Mouse (Mus musculus) layer of hippocampus, postnatal 14 days (tissue): ENCODE results near the gene Sbp. TPM values are rescaled to one million over a fixed set of nuclear protein-coding genes. Genes with fewer than 3 reads are reported as not detected.

Experiments
- DNase-seq, 2 experiments: peaks; one replicate each; pipeline ENCODE4 v3.0.0; 2021 to 2022; ENCODE audit warnings: low spot score in 2 of 2, mixed read lengths in 1 of 2
- total RNA-seq, 2 experiments: library from RNA; stranded (reverse); gene quantifications; 2 replicates each; pipeline ENCODE4 v1.2.3; 2021

The Sbp gene
- total RNA-seq, 2 experiments from 2014 or later, result not detected

- no peak for DNase-seq
Measured at GRCm38 (mm10) chr17:23989802-23990201, 48.3 kb downstream of the Sbp start.

GRCm38 (mm10) chr17:23992789-23993553 is 51.5 kb downstream of the Sbp start:
- DNase-seq, result no peak

- DNase-seq, result peak; percentile 93 to 96
Measured at GRCm38 (mm10) chr17:23993559-23994428, 52.3 kb downstream of the Sbp start.

DNA sequence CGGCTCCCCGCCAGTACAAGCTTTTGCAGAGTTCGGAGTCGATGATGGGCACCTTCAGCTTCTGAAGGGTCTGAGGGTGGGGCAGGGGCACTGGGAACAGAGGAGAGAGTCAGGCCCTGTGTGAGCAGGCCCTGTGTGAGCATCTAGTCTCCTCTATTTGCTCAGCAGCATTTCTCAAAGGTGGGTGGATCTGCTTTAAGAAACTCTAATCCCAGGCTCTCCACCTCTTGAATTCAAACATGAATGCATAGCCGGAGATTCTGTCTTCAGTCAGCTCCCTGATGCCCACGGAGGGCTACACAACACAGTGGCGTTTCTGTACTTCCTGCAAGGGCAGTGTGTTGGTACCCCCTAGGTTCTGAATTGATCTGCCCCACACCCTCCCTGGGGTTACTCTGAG is 53.2 kb downstream of the Sbp start:
- DNase-seq, result no peak

Other genes starting within 250 kb of the Sbp start
- gene 1520401A03Rik, start 218.9 kb upstream of the Sbp start, total RNA-seq, result under 1 TPM; 0.14 to 0.16 TPM
- 1 to 10 TPM; 3.7 to 4.0 TPM for gene Pkmyt1, start 215.3 kb upstream of the Sbp start, total RNA-seq
- gene Paqr4, start 200.8 kb upstream of the Sbp start, total RNA-seq, result 10 to 100 TPM; 49.7 to 52.8 TPM
- under 1 TPM; 0.17 to 0.21 TPM for gene Kremen2, start 195.8 kb upstream of the Sbp start, total RNA-seq
- 100 to 1,000 TPM; 159 to 169 TPM for gene Flywch1, start 170.1 kb upstream of the Sbp start, total RNA-seq
- 10 to 100 TPM; 24.5 to 25.3 TPM for gene Flywch2, start 155.6 kb upstream of the Sbp start, total RNA-seq
- 100 to 1,000 TPM; 502 to 591 TPM for gene Srrm2, start 151.1 kb upstream of the Sbp start, total RNA-seq
- gene Elob, start 112.5 kb upstream of the Sbp start, total RNA-seq, result 100 to 1,000 TPM; 363 to 365 TPM
- gene Prss33, start 105.6 kb upstream of the Sbp start, total RNA-seq, result not detected
- gene Prss32, start 97.8 kb upstream of the Sbp start, total RNA-seq, result under 1 TPM in 1 of 2 experiments, not detected in 1; 0.29 TPM
- gene Prss41, start 97.5 kb upstream of the Sbp start, total RNA-seq, result 1 to 10 TPM; 1.8 to 2.0 TPM
- not detected for gene Prss21, start 73.6 kb upstream of the Sbp start, total RNA-seq
- not detected for gene Dcpp1, start 60.8 kb upstream of the Sbp start, total RNA-seq
- gene Dcpp2, start 60.8 kb upstream of the Sbp start, total RNA-seq, result not detected
- gene Dcpp3, start 24.2 kb upstream of the Sbp start, total RNA-seq, result not detected
- not detected for gene Sbpl, start 13.6 kb downstream of the Sbp start, total RNA-seq
- gene Prss30, start 38.9 kb downstream of the Sbp start, total RNA-seq, result under 1 TPM in 1 of 2 experiments, not detected in 1; 0.41 TPM
- not detected for gene Prss22, start 56.4 kb downstream of the Sbp start, total RNA-seq
- gene Prss27, start 96.5 kb downstream of the Sbp start, total RNA-seq, result not detected
- 10 to 100 TPM; 53.0 to 53.8 TPM for gene Kctd5, start 131.8 kb downstream of the Sbp start, total RNA-seq
- 100 to 1,000 TPM; 102 to 107 TPM for gene Pdpk1, start 209.3 kb downstream of the Sbp start, total RNA-seq
- 10 to 100 TPM; 27.4 to 33.7 TPM for gene Amdhd2, start 222.1 kb downstream of the Sbp start, total RNA-seq
- gene Atp6v0c, start 228.0 kb downstream of the Sbp start, total RNA-seq, result 1,000 to 10,000 TPM; 1,388 to 1,424 TPM